Mouse (Mus musculus): ENCODE data around the gene Agtrap. TPM values are rescaled to one million over a fixed set of nuclear protein-coding genes. Genes with fewer than 3 reads are reported as not detected.

The Agtrap gene
- total RNA-seq, 2 experiments from 2014 or later, result 6.3 to 7.8 TPM

GRCm38 (mm10) chr4:148033858-148034410 lies 53.9 kb downstream of the Agtrap start:
- intact Hi-C loops (cut with DNase I), result no loop called here
- DNase-seq (ENCODE audit: low spot score in 2 of 2), result no peak

DNA sequence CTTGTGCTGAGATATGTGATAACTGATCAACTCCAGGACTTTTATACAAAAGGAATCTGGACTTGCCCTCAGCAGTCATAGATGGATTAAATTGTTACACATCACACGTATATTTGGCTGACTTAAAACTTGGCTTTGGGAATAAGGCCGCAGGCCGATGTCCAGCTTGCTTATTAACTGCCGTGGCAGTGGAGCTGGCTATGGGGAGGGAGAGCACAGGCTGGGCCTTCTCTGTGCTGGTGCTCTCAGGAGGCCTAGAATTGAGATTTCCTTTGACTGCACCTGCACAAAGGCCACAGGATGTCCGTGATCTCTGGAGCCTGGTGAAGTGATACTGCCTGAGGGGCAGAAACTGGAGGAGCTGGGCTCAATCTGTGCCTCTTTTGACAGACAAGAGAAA lies 57.3 kb downstream of the Agtrap start:
- intact Hi-C loops (cut with DNase I), result no loop called here
- no peak for DNase-seq (ENCODE audit: low spot score in 2 of 2)

- intact Hi-C loops (cut with DNase I), result no loop called here
- no peak for DNase-seq (ENCODE audit: low spot score in 2 of 2)
Measured at GRCm38 (mm10) chr4:148029297-148029696, 58.5 kb downstream of the Agtrap start.

Other genes starting within 250 kb of the Agtrap start
- 10 to 100 TPM; 20.5 to 24.0 TPM for gene Zfp933, start 239.7 kb downstream of the Agtrap start, total RNA-seq (2021)
- gene Miip, start 219.2 kb downstream of the Agtrap start, total RNA-seq (2021), result 10 to 100 TPM; 16.2 to 18.3 TPM
- 1 to 10 TPM; 8.9 to 9.5 TPM for gene Fv1, start 219.1 kb downstream of the Agtrap start, total RNA-seq (2021)
- gene Mfn2, start 183.3 kb downstream of the Agtrap start, total RNA-seq (2021), result 100 to 1,000 TPM; 187 to 193 TPM
- gene Plod1, start 151.3 kb downstream of the Agtrap start, total RNA-seq (2021), result 10 to 100 TPM; 17.6 to 19.9 TPM
- gene 2510039O18Rik, start 147.1 kb downstream of the Agtrap start, total RNA-seq (2021), result 10 to 100 TPM; 29.0 to 30.6 TPM
- gene Nppb, start 102.2 kb downstream of the Agtrap start, total RNA-seq (2021), result not detected
- gene Nppa, start 87.3 kb downstream of the Agtrap start, total RNA-seq (2021), result under 1 TPM in 1 of 2 experiments, not detected in 1; 0.71 TPM
- 10 to 100 TPM; 70.9 to 73.9 TPM for gene Clcn6, start 49.2 kb downstream of the Agtrap start, total RNA-seq (2021)
- 10 to 100 TPM; 27.1 to 30.5 TPM for gene Mthfr, start 49.0 kb downstream of the Agtrap start, total RNA-seq (2021)
- gene Mad2l2, start 42.4 kb upstream of the Agtrap start, total RNA-seq (2021), result 10 to 100 TPM; 11.2 to 14.9 TPM
- gene Draxin, start 42.7 kb upstream of the Agtrap start, total RNA-seq (2021), result under 1 TPM; 0.28 to 0.37 TPM
- 10 to 100 TPM; 26.9 to 28.0 TPM for gene Fbxo6, start 64.1 kb upstream of the Agtrap start, total RNA-seq (2021)
- gene Fbxo44, start 72.5 kb upstream of the Agtrap start, total RNA-seq (2021), result 100 to 1,000 TPM; 133 to 134 TPM
- 10 to 100 TPM; 86.8 to 87.2 TPM for gene Fbxo2, start 72.6 kb upstream of the Agtrap start, total RNA-seq (2021)
- gene Disp3, start 199.9 kb upstream of the Agtrap start, total RNA-seq (2021), result 10 to 100 TPM; 25.8 to 29.1 TPM

Measured in left cerebral cortex, postnatal 25 days (tissue).